Mouse (Mus musculus): Measurements from ENCODE around the gene 6430628N08Rik. TPM values are rescaled to one million over a fixed set of nuclear protein-coding genes. Genes with fewer than 3 reads are reported as not detected.

6430628N08Rik gene
- polyA plus RNA-seq, 1 experiment from 2014 or later, result not detected

DNA sequence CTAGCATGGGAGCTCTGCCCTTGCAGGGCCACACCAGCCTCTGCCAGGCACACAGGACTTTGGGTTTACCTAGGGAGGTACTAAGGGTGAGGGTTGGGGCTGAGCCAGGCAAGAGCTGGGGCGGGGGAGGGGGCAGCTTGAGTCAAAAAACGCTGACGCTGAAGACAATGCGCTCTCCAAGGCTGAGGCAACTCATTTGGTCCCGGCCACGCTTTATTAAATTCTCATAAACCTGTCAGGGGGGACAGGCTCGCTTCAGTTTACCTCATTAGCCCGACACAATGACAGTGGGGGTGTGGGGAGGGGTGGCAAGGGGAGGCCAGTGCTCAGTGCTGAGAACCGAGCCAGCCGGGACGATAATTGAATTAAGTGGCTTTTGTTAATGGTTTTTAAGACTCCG is 13.9 kb downstream of the 6430628N08Rik start:
- no peak overlapping the region for H3K4me3 ChIP-seq (ENCODE audit: low read depth, low read length)

DNA sequence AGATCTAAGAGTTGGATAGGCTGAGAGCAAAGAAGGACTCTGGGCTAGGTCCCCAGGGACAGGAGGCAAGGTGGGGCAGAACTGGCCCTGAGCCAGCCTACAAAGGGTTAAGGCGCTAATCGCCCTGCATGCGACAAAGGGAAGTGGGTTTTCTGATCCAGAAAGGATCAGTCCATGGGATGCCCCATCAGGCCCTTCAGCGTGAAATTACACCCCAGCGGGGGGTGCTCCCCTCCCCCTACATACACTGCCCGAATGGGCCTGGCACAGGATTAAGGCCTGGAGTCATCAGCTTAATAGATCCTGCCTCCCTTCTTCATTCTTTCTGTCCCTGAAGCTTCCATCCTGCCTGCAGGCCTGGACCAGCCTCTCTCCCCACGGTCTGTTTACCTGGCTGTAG is 15.2 kb downstream of the 6430628N08Rik start:
- H3K27me3 ChIP-seq (ENCODE audit: insufficient read depth, low read length), result peaks cover 22% of the 10 kb centered on the region

More for the DNA sequence above, 13.9 kb downstream of the 6430628N08Rik start:
- H3K4me2 ChIP-seq, result no peak overlapping the region
- H3K27me3 ChIP-seq (ENCODE audit: insufficient read depth, low read length), result peaks cover 26% of the 10 kb centered on the region
- DNase-seq (no peak), ATAC-seq (ENCODE audit: insufficient read depth) (no peak)
- no peaks in the 10 kb centered on the region for H3K36me3 ChIP-seq (ENCODE audit: insufficient read depth)
- 0 out of 2 replicates have a peak, but pooled peaks cover 5% of the 10 kb centered on the region for H3K4me1 ChIP-seq (ENCODE audit: insufficient read depth)
- 14% methylated on average over 12 of the region's 12 CpGs for WGBS
- no peaks in the 10 kb centered on the region for H3K9me3 ChIP-seq (ENCODE audit: low read depth, low read length)
- H3K9ac ChIP-seq, result no peak overlapping the region
- no peak for TF ChIP-seq CTCF (IDR thresholded peaks at IDR 0.05; ENCODE audit: low read depth)
- H3K27ac ChIP-seq (ENCODE audit: low read depth), result no peak overlapping the region

DNA sequence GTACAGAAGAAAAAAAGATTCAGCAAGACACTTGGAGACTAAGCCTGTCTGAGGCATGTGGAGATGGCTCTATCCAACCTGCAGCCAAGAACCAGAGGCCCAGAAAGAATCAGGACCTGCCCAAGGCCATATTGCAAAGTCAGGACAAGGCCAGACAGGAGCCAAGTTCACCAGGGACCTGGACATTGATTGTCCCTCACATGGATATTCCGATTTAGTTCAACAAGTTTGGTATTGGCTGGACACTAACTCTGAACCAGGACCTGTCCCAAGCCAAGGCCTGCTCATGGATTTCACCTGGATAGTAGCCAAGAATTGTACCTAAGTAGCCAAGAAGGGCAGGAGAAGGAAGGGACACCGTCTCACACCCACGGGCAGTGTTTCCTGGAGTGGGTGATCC is 16.3 kb downstream of the 6430628N08Rik start:
- no peak for ATAC-seq (ENCODE audit: insufficient read depth)

More for the DNA sequence above, 15.2 kb downstream of the 6430628N08Rik start:
- no peak for TF ChIP-seq CTCF (IDR thresholded peaks at IDR 0.05; ENCODE audit: low read depth)
- H3K4me1 ChIP-seq (ENCODE audit: insufficient read depth), result 0 out of 2 replicates have a peak, but pooled peaks cover 5% of the 10 kb centered on the region
- no peak overlapping the region for H3K9ac ChIP-seq
- ATAC-seq (ENCODE audit: insufficient read depth), result no peak
- no peak overlapping the region for H3K27ac ChIP-seq (ENCODE audit: low read depth)
- H3K4me3 ChIP-seq (ENCODE audit: low read depth, low read length), result no peak overlapping the region
- no peaks in the 10 kb centered on the region for H3K36me3 ChIP-seq (ENCODE audit: insufficient read depth)
- H3K9me3 ChIP-seq (ENCODE audit: low read depth, low read length), result no peaks in the 10 kb centered on the region
- no peak for DNase-seq
- H3K4me2 ChIP-seq, result no peak overlapping the region
- 24% methylated on average over 7 of the region's 7 CpGs for WGBS

GRCm38 (mm10) chr4:115907994-115908393 is 17.5 kb downstream of the 6430628N08Rik start:
- Histone ChIP-seq H3K27me3 (ENCODE audit: insufficient read depth, low read length) (peaks cover 15% of the 10 kb centered on the region), H3K9me3 (ENCODE audit: low read depth, low read length) (no peaks in the 10 kb centered on the region), H3K27ac (ENCODE audit: low read depth) (no peak overlapping the region), H3K4me1 (ENCODE audit: insufficient read depth) (0 out of 2 replicates have a peak, but pooled peaks cover 5% of the 10 kb centered on the region), H3K4me3 (ENCODE audit: low read depth, low read length) (no peak overlapping the region), H3K36me3 (ENCODE audit: insufficient read depth) (no peaks in the 10 kb centered on the region), H3K9ac (no peak overlapping the region), H3K4me2 (no peak overlapping the region)
- 27% methylated on average over 1 of the region's 1 CpGs for WGBS
- DNase-seq, result no peak
- TF ChIP-seq CTCF (IDR thresholded peaks at IDR 0.05; ENCODE audit: low read depth), result no peak
- no peak for ATAC-seq (ENCODE audit: insufficient read depth)

More for the DNA sequence above, 16.3 kb downstream of the 6430628N08Rik start:
- Histone ChIP-seq H3K4me1 (ENCODE audit: insufficient read depth) (0 out of 2 replicates have a peak, but pooled peaks cover 5% of the 10 kb centered on the region), H3K36me3 (ENCODE audit: insufficient read depth) (no peaks in the 10 kb centered on the region), H3K9ac (no peak overlapping the region), H3K27me3 (ENCODE audit: insufficient read depth, low read length) (peaks cover 17% of the 10 kb centered on the region), H3K27ac (ENCODE audit: low read depth) (no peak overlapping the region), H3K9me3 (ENCODE audit: low read depth, low read length) (no peaks in the 10 kb centered on the region), H3K4me2 (no peak overlapping the region), H3K4me3 (ENCODE audit: low read depth, low read length) (no peak overlapping the region)
- TF ChIP-seq CTCF (IDR thresholded peaks at IDR 0.05; ENCODE audit: low read depth), result no peak
- no peak for DNase-seq
- WGBS, result 71% methylated on average over 3 of the region's 3 CpGs

- Histone ChIP-seq H3K27ac (ENCODE audit: low read depth) (no peak overlapping the region), H3K9ac (no peak overlapping the region), H3K27me3 (ENCODE audit: insufficient read depth, low read length) (peaks cover 15% of the 10 kb centered on the region), H3K4me1 (ENCODE audit: insufficient read depth) (0 out of 2 replicates have a peak, but pooled peaks cover 5% of the 10 kb centered on the region), H3K4me2 (no peak overlapping the region), H3K4me3 (ENCODE audit: low read depth, low read length) (no peak overlapping the region), H3K36me3 (ENCODE audit: insufficient read depth) (no peaks in the 10 kb centered on the region), H3K9me3 (ENCODE audit: low read depth, low read length) (no peaks in the 10 kb centered on the region)
- no peak for TF ChIP-seq CTCF (IDR thresholded peaks at IDR 0.05; ENCODE audit: low read depth)
- DNase-seq, result peak; percentile 41
- 0 out of 2 replicates have a peak, but pooled peaks have one; percentile 35 for ATAC-seq (ENCODE audit: insufficient read depth)
- 13% methylated on average over 7 of the region's 7 CpGs for WGBS
Observed at GRCm38 (mm10) chr4:115908641-115909040, 18.2 kb downstream of the 6430628N08Rik start.

GRCm38 (mm10) chr4:115911586-115911985 is 21.1 kb downstream of the 6430628N08Rik start:
- no peak for TF ChIP-seq CTCF (IDR thresholded peaks at IDR 0.05; ENCODE audit: low read depth)
- Histone ChIP-seq H3K27me3 (ENCODE audit: insufficient read depth, low read length) (peaks cover 3% of the 10 kb centered on the region; the same call in 1 of the 2 replicates), H3K27ac (ENCODE audit: low read depth) (no peak overlapping the region), H3K4me1 (ENCODE audit: insufficient read depth) (0 out of 2 replicates have a peak, but pooled peaks cover 5% of the 10 kb centered on the region), H3K9ac (no peak overlapping the region), H3K9me3 (ENCODE audit: low read depth, low read length) (no peaks in the 10 kb centered on the region), H3K4me3 (ENCODE audit: low read depth, low read length) (no peak overlapping the region), H3K4me2 (no peak overlapping the region; the same call in 1 of the 2 replicates), H3K36me3 (ENCODE audit: insufficient read depth) (no peaks in the 10 kb centered on the region)
- peak; percentile 42 for DNase-seq
- 6% methylated on average over 4 of the region's 4 CpGs for WGBS
- ATAC-seq (ENCODE audit: insufficient read depth), result peak; percentile 80; the same call in 1 of the 2 replicates

- no peak overlapping the region for H3K27ac ChIP-seq (ENCODE audit: low read depth)
- DNase-seq, result no peak
- H3K4me1 ChIP-seq (ENCODE audit: insufficient read depth), result no peaks in the 10 kb centered on the region
- ATAC-seq (ENCODE audit: insufficient read depth), result no peak
- 74% methylated on average over 16 of the region's 16 CpGs for WGBS
- no peak overlapping the region for H3K9ac ChIP-seq
- no peak overlapping the region for H3K4me3 ChIP-seq (ENCODE audit: low read depth, low read length)
- no peak for TF ChIP-seq CTCF (IDR thresholded peaks at IDR 0.05; ENCODE audit: low read depth)
- no peaks in the 10 kb centered on the region for H3K9me3 ChIP-seq (ENCODE audit: low read depth, low read length)
- no peak overlapping the region for H3K4me2 ChIP-seq
- H3K27me3 ChIP-seq (ENCODE audit: insufficient read depth, low read length), result peaks cover 16% of the 10 kb centered on the region; the same call in 1 of the 2 replicates
- H3K36me3 ChIP-seq (ENCODE audit: insufficient read depth), result no peaks in the 10 kb centered on the region
Observed at GRCm38 (mm10) chr4:115919911-115920310, 29.4 kb downstream of the 6430628N08Rik start.
